Mouse (Mus musculus): ENCODE measurements around the gene Prf1. TPM values are rescaled to one million over a fixed set of nuclear protein-coding genes. Genes with fewer than 3 reads are reported as not detected.
A peak's percentile ranks its signal among the peaks of the same experiment; 100 is the strongest.

The Prf1 gene
- polyA plus RNA-seq, 1 experiment: 0.01 TPM

- Histone ChIP-seq H3ac (ENCODE audit: control insufficient read depth, insufficient read length) (peak within 1 kb of the TSS; percentile 73), H3K4me2 (ENCODE audit: low read depth) (peak within 1 kb of the TSS; percentile 84), H3K36me3 (ENCODE audit: control insufficient read depth, insufficient read depth) (peaks cover 7% of the 10 kb centered on the region), H3K27me3 (ENCODE audit: control insufficient read depth, insufficient read depth, insufficient read length) (no peaks in the 10 kb centered on the region), H3K79me2 (ENCODE audit: control insufficient read depth, insufficient read depth) (no peaks in the 10 kb centered on the region), H3K4me3 (peak within 1 kb of the TSS; percentile 38)
- TF ChIP-seq REST (IDR thresholded peaks at IDR 0.05; ENCODE audit: insufficient read depth, insufficient read length) (no peak), POLR2A (IDR thresholded peaks at IDR 0.05; ENCODE audit: insufficient read length, low read depth) (peak; percentile 56), MYOG (IDR thresholded peaks at IDR 0.05; ENCODE audit: control insufficient read depth in 1 of 3, insufficient read depth in 1 of 3, insufficient read length in 2 of 3, low read depth in 2 of 3) (no peak)
Observed at GRCm38 (mm10) chr10:61273081-61273843, 24.4 kb upstream of the Prf1 start, which contains the start of gene Adamts14. Gene Adamts14 (minus strand): TSS chr10:61273438.

GRCm38 (mm10) chr10:61273844-61274215, 23.8 kb upstream of the Prf1 start:
- Histone ChIP-seq H3K27me3 (ENCODE audit: control insufficient read depth, insufficient read depth, insufficient read length) (no peaks in the 10 kb centered on the region), H3K4me2 (ENCODE audit: low read depth) (peak overlapping the region; percentile 84), H3K36me3 (ENCODE audit: control insufficient read depth, insufficient read depth) (peaks cover 3% of the 10 kb centered on the region), H3K4me3 (peak overlapping the region; percentile 38), H3ac (ENCODE audit: control insufficient read depth, insufficient read length) (peak overlapping the region; percentile 73), H3K79me2 (ENCODE audit: control insufficient read depth, insufficient read depth) (no peaks in the 10 kb centered on the region)
- TF ChIP-seq CEBPB (IDR thresholded peaks at IDR 0.05; ENCODE audit: insufficient read depth, poor library complexity, severe bottlenecking) (no peak), POLR2AphosphoS2 (IDR thresholded peaks at IDR 0.05; ENCODE audit: insufficient read length, low read depth) (no peak), POLR2A (IDR thresholded peaks at IDR 0.05; ENCODE audit: insufficient read length, low read depth) (no peak), USF1 (IDR thresholded peaks at IDR 0.05; ENCODE audit: low read depth) (no peak), TCF12 (IDR thresholded peaks at IDR 0.05; ENCODE audit: insufficient read depth, poor library complexity, severe bottlenecking) (no peak), E2F4 (IDR thresholded peaks at IDR 0.05; ENCODE audit: insufficient read depth) (no peak), MYOD1 (IDR thresholded peaks at IDR 0.05; ENCODE audit: control insufficient read depth in 1 of 3, insufficient read length in 2 of 3, low read depth in 2 of 3) (no peak), TCF3 (IDR thresholded peaks at IDR 0.05; ENCODE audit: insufficient read length, low read depth) (no peak), MYOG (IDR thresholded peaks at IDR 0.05; ENCODE audit: control insufficient read depth in 1 of 3, insufficient read depth in 1 of 3, insufficient read length in 2 of 3, low read depth in 2 of 3) (no peak), SRF (IDR thresholded peaks at IDR 0.05; ENCODE audit: control insufficient read depth, insufficient read length, low read depth) (no peak), REST (IDR thresholded peaks at IDR 0.05; ENCODE audit: insufficient read depth, insufficient read length) (no peak), MAX (IDR thresholded peaks at IDR 0.05; ENCODE audit: low read depth) (no peak)

- Histone ChIP-seq H3K79me2 (ENCODE audit: control insufficient read depth, insufficient read depth) (no peaks in the 10 kb centered on the region), H3K4me2 (ENCODE audit: low read depth) (peak overlapping the region; percentile 84), H3K4me3 (no peak overlapping the region), H3K27me3 (ENCODE audit: control insufficient read depth, insufficient read depth, insufficient read length) (no peaks in the 10 kb centered on the region), H3K36me3 (ENCODE audit: control insufficient read depth, insufficient read depth) (peaks cover 2% of the 10 kb centered on the region), H3ac (ENCODE audit: control insufficient read depth, insufficient read length) (no peak overlapping the region)
- no peak for TF ChIP-seq E2F4 (IDR thresholded peaks at IDR 0.05; ENCODE audit: insufficient read depth)
- TF ChIP-seq TCF3 (IDR thresholded peaks at IDR 0.05; ENCODE audit: insufficient read length, low read depth): no peak
- TF ChIP-seq CEBPB (IDR thresholded peaks at IDR 0.05; ENCODE audit: insufficient read depth, poor library complexity, severe bottlenecking): no peak
- TF ChIP-seq POLR2AphosphoS2 (IDR thresholded peaks at IDR 0.05; ENCODE audit: insufficient read length, low read depth): no peak
- TF ChIP-seq USF1 (IDR thresholded peaks at IDR 0.05; ENCODE audit: low read depth): no peak
- no peak for TF ChIP-seq MYOD1 (IDR thresholded peaks at IDR 0.05; ENCODE audit: control insufficient read depth in 1 of 3, insufficient read length in 2 of 3, low read depth in 2 of 3)
- TF ChIP-seq SRF (IDR thresholded peaks at IDR 0.05; ENCODE audit: control insufficient read depth, insufficient read length, low read depth): no peak
- TF ChIP-seq TCF12 (IDR thresholded peaks at IDR 0.05; ENCODE audit: insufficient read depth, poor library complexity, severe bottlenecking): no peak
- no peak for TF ChIP-seq REST (IDR thresholded peaks at IDR 0.05; ENCODE audit: insufficient read depth, insufficient read length)
- TF ChIP-seq MAX (IDR thresholded peaks at IDR 0.05; ENCODE audit: low read depth): no peak
- no peak for TF ChIP-seq POLR2A (IDR thresholded peaks at IDR 0.05; ENCODE audit: insufficient read length, low read depth)
- no peak for TF ChIP-seq MYOG (IDR thresholded peaks at IDR 0.05; ENCODE audit: control insufficient read depth in 1 of 3, insufficient read depth in 1 of 3, insufficient read length in 2 of 3, low read depth in 2 of 3)
Observed at GRCm38 (mm10) chr10:61274532-61274931, 23.1 kb upstream of the Prf1 start.

GRCm38 (mm10) chr10:61275669-61276110, 21.9 kb upstream of the Prf1 start:
- no peaks in the 10 kb centered on the region for H3K79me2 ChIP-seq (ENCODE audit: control insufficient read depth, insufficient read depth)
- peak overlapping the region; percentile 51 for H3K4me2 ChIP-seq (ENCODE audit: low read depth)
- no peaks in the 10 kb centered on the region for H3K36me3 ChIP-seq (ENCODE audit: control insufficient read depth, insufficient read depth)
- H3K27me3 ChIP-seq (ENCODE audit: control insufficient read depth, insufficient read depth, insufficient read length): no peaks in the 10 kb centered on the region
- TF ChIP-seq POLR2AphosphoS2 (IDR thresholded peaks at IDR 0.05; ENCODE audit: insufficient read length, low read depth): no peak
- TF ChIP-seq SRF (IDR thresholded peaks at IDR 0.05; ENCODE audit: control insufficient read depth, insufficient read length, low read depth): no peak
- TF ChIP-seq MYOG (IDR thresholded peaks at IDR 0.05; ENCODE audit: control insufficient read depth in 1 of 3, insufficient read depth in 1 of 3, insufficient read length in 2 of 3, low read depth in 2 of 3): peak in 1 of 3 experiments; percentile 78
- peak in 1 of 3 experiments; percentile 45 for TF ChIP-seq MYOD1 (IDR thresholded peaks at IDR 0.05; ENCODE audit: control insufficient read depth in 1 of 3, insufficient read length in 2 of 3, low read depth in 2 of 3)
- TF ChIP-seq E2F4 (IDR thresholded peaks at IDR 0.05; ENCODE audit: insufficient read depth): no peak
- no peak overlapping the region for H3ac ChIP-seq (ENCODE audit: control insufficient read depth, insufficient read length)
- H3K4me3 ChIP-seq: no peak overlapping the region

GRCm38 (mm10) chr10:61277051-61277450, 20.6 kb upstream of the Prf1 start:
- no peak for TF ChIP-seq USF1 (IDR thresholded peaks at IDR 0.05; ENCODE audit: low read depth)
- TF ChIP-seq MAX (IDR thresholded peaks at IDR 0.05; ENCODE audit: low read depth): no peak
- TF ChIP-seq TCF12 (IDR thresholded peaks at IDR 0.05; ENCODE audit: insufficient read depth, poor library complexity, severe bottlenecking): no peak
- no peak for TF ChIP-seq POLR2A (IDR thresholded peaks at IDR 0.05; ENCODE audit: insufficient read length, low read depth)
- TF ChIP-seq MYOG (IDR thresholded peaks at IDR 0.05; ENCODE audit: control insufficient read depth in 1 of 3, insufficient read depth in 1 of 3, insufficient read length in 2 of 3, low read depth in 2 of 3): no peak
- no peak for TF ChIP-seq TCF3 (IDR thresholded peaks at IDR 0.05; ENCODE audit: insufficient read length, low read depth)
- TF ChIP-seq REST (IDR thresholded peaks at IDR 0.05; ENCODE audit: insufficient read depth, insufficient read length): no peak
- no peak for TF ChIP-seq CEBPB (IDR thresholded peaks at IDR 0.05; ENCODE audit: insufficient read depth, poor library complexity, severe bottlenecking)
- TF ChIP-seq SRF (IDR thresholded peaks at IDR 0.05; ENCODE audit: control insufficient read depth, insufficient read length, low read depth): no peak
- TF ChIP-seq POLR2AphosphoS2 (IDR thresholded peaks at IDR 0.05; ENCODE audit: insufficient read length, low read depth): no peak
- TF ChIP-seq MYOD1 (IDR thresholded peaks at IDR 0.05; ENCODE audit: control insufficient read depth in 1 of 3, insufficient read length in 2 of 3, low read depth in 2 of 3): no peak
- TF ChIP-seq E2F4 (IDR thresholded peaks at IDR 0.05; ENCODE audit: insufficient read depth): no peak
- Histone ChIP-seq H3K36me3 (ENCODE audit: control insufficient read depth, insufficient read depth) (no peaks in the 10 kb centered on the region), H3K79me2 (ENCODE audit: control insufficient read depth, insufficient read depth) (no peaks in the 10 kb centered on the region), H3K4me3 (no peak overlapping the region), H3K27me3 (ENCODE audit: control insufficient read depth, insufficient read depth, insufficient read length) (no peaks in the 10 kb centered on the region), H3ac (ENCODE audit: control insufficient read depth, insufficient read length) (no peak overlapping the region), H3K4me2 (ENCODE audit: low read depth) (peak overlapping the region; percentile 68)

All from myocyte (in vitro differentiated cells).